Mouse (Mus musculus) C3H10T1/2 (cell line): ENCODE data around the gene Smr2. TPM values are rescaled to one million over a fixed set of nuclear protein-coding genes. Genes with fewer than 3 reads are reported as not detected.

Experiments
- polyA plus RNA-seq, 2 experiments: library from polyadenylated mRNA; unstranded; fragments of >200 nt; fragmentation: generic; extraction: Trizol; gene quantifications; one replicate each; pipeline ENCODE4 v1.2.1; 2012; ENCODE audit warnings: missing spikeins in 2 of 2

Gene Smr2
- polyA plus RNA-seq, result not detected

DNA sequence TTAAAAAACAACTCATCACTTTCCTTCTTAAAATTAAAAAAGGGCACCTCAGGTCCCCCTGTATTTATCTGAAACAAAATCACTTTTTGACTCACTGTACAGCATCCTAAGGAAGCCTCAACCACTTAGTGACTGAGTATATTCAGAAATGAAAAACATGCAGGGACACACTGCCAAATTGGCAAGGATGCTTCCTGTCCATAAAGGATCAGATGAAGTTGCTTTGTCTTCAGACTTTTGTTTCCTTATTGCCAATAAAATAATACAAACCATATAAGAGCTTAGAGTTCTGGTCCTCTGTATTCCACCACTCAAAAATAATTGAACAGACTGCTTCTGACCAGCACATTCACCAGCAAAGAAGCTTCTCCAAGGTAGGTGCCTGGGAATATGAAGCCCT is at the start of gene Smr2:
Gene Smr2 (plus strand): TSS at position 301 of the 400 bp plus-strand sequence.

DNA sequence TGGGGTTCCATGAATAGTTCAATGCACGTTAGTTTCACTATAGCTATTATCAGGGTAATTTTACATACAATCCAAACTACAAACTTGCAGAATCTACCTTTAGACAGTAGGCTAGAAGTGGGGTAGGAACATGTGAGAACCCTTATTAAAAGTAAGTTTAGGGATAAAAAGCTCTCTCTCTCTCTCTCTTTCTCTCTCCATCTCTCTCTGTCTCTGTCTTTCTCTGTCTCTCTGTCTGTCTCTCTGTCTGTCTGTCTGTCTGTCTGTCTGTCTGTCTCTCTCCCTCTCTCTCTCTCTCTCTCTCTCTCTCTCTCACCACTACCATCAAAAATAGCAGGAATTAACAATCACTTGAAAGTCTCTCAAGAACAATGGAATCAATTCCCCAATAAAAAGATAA is 25.1 kb downstream of the Smr2 start, which contains the start of gene Gm11116:
Gene Gm11116 (minus strand): TSS at position 101 of the 400 bp plus-strand sequence.

DNA sequence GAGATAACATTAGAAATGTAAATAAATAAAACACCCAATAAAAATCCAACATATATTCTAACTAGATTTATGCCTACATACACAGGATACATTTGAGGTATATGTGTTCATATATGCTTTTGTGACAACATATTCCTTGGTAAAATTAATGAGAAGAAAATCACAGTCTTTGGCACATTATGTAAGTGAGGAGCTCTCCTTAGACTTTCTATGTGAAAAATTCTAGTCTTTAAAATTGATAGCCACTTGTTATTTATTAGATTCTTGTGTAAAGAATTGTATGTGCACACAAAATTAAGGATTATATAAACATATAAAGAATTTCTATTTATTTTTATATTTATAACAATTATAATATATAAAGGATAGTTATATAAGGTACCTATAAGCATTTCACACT is 67.6 kb downstream of the Smr2 start, which contains the start of gene Gm11115:
Gene Gm11115 (minus strand): TSS at position 101 of the 400 bp plus-strand sequence.

Other genes with a start within 250 kb of the Smr2 start
- not detected for gene Odam, start 201.5 kb upstream of the Smr2 start, polyA plus RNA-seq
- under 1 TPM in 1 of 2 experiments, not detected in 1; 0.08 TPM for gene Csn3, start 161.0 kb upstream of the Smr2 start, polyA plus RNA-seq
- not detected for gene 2310003L06Rik, start 117.1 kb upstream of the Smr2 start, polyA plus RNA-seq
- not detected for gene Gm28434, start 117.0 kb upstream of the Smr2 start, polyA plus RNA-seq
- not detected for gene Cabs1, start 107.1 kb upstream of the Smr2 start, polyA plus RNA-seq
- not detected for gene Smr3a, start 84.0 kb upstream of the Smr2 start, polyA plus RNA-seq
- not detected for gene Gm11116, start 25.0 kb downstream of the Smr2 start, polyA plus RNA-seq
- not detected for gene Gm11115, start 67.5 kb downstream of the Smr2 start, polyA plus RNA-seq
- gene Gm7714, start 182.4 kb downstream of the Smr2 start, polyA plus RNA-seq, result not detected
- gene Prol1, start 230.8 kb downstream of the Smr2 start, polyA plus RNA-seq, result not detected